Comparison of ENCODE assay signal across 10 mouse cellular contexts in the genomic region with DNA sequence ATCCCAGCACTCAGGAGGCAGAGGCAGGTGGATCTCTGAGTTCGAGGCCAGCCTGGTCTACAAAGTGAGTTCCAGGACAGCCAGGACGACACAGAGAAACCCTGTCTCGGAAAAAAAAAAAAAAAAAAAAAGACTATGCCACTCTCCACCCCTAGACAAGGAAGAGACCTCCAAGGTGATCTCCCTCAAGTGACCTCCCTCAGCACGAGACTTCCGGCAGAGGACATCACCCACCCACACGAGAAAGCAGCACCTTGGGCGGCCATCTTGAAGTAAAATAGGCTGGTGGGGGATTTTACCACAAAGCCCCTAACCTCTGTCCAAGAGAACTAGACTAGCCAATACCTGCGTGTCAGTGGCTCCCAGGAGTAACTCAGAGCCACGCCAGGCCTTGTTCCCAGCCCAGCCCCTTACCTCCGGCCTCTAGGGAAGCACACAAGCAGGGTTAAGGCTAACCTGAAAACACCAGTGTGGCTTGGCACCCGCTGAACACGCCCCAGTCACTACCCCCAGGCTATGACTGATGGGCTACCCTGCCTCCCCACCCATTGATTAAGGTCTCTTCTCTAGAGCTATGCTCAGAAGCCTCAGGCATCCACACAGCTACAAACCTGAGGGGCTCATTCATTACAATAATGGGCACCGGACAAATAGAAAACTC.
"Had no signal": no experiment of that assay in that cellular context is flagged by ENCODE, and none has a peak within 500 bp of the region (broad histone marks: within the 10 kb centered on the region; RNA-seq: fewer than 3 reads in every experiment).

No protein-coding gene starts in this region.

- H3K4me3 ChIP-seq: limb, embryonic 13.5 days; midbrain, embryonic 13.5 days; stomach, embryonic 15.5 days had no signal

- H3K9me3 ChIP-seq: limb, embryonic 13.5 days; midbrain, embryonic 13.5 days; stomach, embryonic 15.5 days had no signal

- H3K9ac ChIP-seq: limb, embryonic 13.5 days; liver, embryonic 14.5 days; midbrain, embryonic 13.5 days; stomach, embryonic 15.5 days had no signal

- H3K4me2 ChIP-seq: limb, embryonic 13.5 days; midbrain, embryonic 13.5 days; stomach, embryonic 15.5 days had no signal

- H3K27ac ChIP-seq: limb, embryonic 13.5 days; liver, embryonic 14.5 days; midbrain, embryonic 13.5 days; stomach, embryonic 15.5 days had no signal

- ATAC-seq: midbrain, embryonic 13.5 days had no signal

- H3K4me1 ChIP-seq: midbrain, embryonic 13.5 days had no signal

- DNase-seq: kidney, postnatal 10 days; left cerebral cortex, postnatal 4 days; lung, adult 18-20 months; right cerebral cortex, postnatal 14 days; thymus, adult 2 months; thymus, postnatal 25 days had no signal

- H3K27me3 ChIP-seq: limb, embryonic 13.5 days; midbrain, embryonic 13.5 days; stomach, embryonic 15.5 days had no signal
